Mouse (Mus musculus) hindbrain, postnatal 0 days (tissue): Measurements from ENCODE around the gene Pygb. TPM values are rescaled to one million over a fixed set of nuclear protein-coding genes. Genes with fewer than 3 reads are reported as not detected.

Experiments used
- ATAC-seq: fragments of 200-750 bp; cut with Nextera tagmentation; 2 replicates; pipeline ENCODE4 v1.8.0; 2017; ENCODE audit warnings: mild to moderate bottlenecking, moderate TSS enrichment, moderate library complexity
- DNase-seq: peaks from one replicate; pipeline ENCODE4 v3.0.0-alpha.2; 2015; ENCODE audit warnings: low spot score
- H3K27ac ChIP-seq: fragments of 300-500 bp; sonication (generic); 2 replicates; pipeline ENCODE4 v1.5.1; 2014; ENCODE audit warnings: mild to moderate bottlenecking
- H3K27me3 ChIP-seq: fragments of 300-500 bp; sonication (generic); 2 replicates; pipeline ENCODE4 v1.6.1; 2014; ENCODE audit warnings: low read length, mixed read lengths; ENCODE audit not compliant: insufficient read depth
- H3K36me3 ChIP-seq: fragments of 300-500 bp; sonication (generic); 2 replicates; pipeline ENCODE4 v1.6.1; 2014; ENCODE audit warnings: low read length, mixed read lengths; ENCODE audit not compliant: insufficient read depth
- H3K4me1 ChIP-seq: fragments of 300-500 bp; sonication (generic); 2 replicates; pipeline ENCODE4 v1.6.1; 2014; ENCODE audit warnings: antibody characterized with exemption, low read length, mixed read lengths; ENCODE audit not compliant: insufficient read depth
- H3K4me2 ChIP-seq: fragments of 300-500 bp; sonication (generic); 2 replicates; pipeline ENCODE4 v1.6.1; 2014; ENCODE audit warnings: low read depth, mild to moderate bottlenecking, low read length, moderate library complexity, mixed read lengths
- H3K4me3 ChIP-seq: fragments of 300-500 bp; sonication (generic); 2 replicates; pipeline ENCODE4 v1.5.1; 2014; ENCODE audit warnings: low read length
- H3K9ac ChIP-seq: fragments of 300-500 bp; sonication (generic); replicated peaks from 2 replicates; pipeline ENCODE4 v1.6.1; 2014; ENCODE audit warnings: mild to moderate bottlenecking, low read length, moderate library complexity, mixed read lengths
- H3K9me3 ChIP-seq: fragments of 300-500 bp; sonication (generic); 2 replicates; pipeline ENCODE4 v1.6.1; 2016; ENCODE audit warnings: low read length, mixed read lengths
- CTCF ChIP-seq: IDR thresholded peaks from 2 replicates; pipeline ENCODE4 v1.5.1; 2016; ENCODE audit warnings: antibody characterized with exemption, control low read depth, low read depth
- WGBS: fragments of 180-500 bp; shearing (Covaris S2); extraction: QIAGEN DNeasy Blood & Tissue Kit; methylation state at CpG from one replicate; pipeline ENCODE4 v1.1.7; 2014; 5-methylcytosine and 5-hydroxymethylcytosine counted together
- polyA plus RNA-seq: library from polyadenylated mRNA; unstranded; fragments of >200 nt; fragmentation: Nextera tagmentation; extraction: Ambion mirVana; gene quantifications from 2 replicates; pipeline ENCODE4 v1.2.1, GENCODE M21; 2015
- total RNA-seq: library from RNA; depleted of rRNA; stranded (reverse); fragments of >200 nt; gene quantifications from 2 replicates; pipeline ENCODE4 v1.2.3, GENCODE M21; 2014

The Pygb gene
- total and polyA plus RNA-seq, 2 experiments from 2014 or later = 160 to 317 TPM

- H3K9ac ChIP-seq = no peak overlapping the region
- no peak overlapping the region for H3K4me2 ChIP-seq
- no peak overlapping the region for H3K4me3 ChIP-seq
- peaks cover 42% of the 10 kb centered on the region for H3K36me3 ChIP-seq
- ATAC-seq (no peak), DNase-seq (no peak)
- WGBS = 70% methylated on average over 15 of the region's 15 CpGs
- H3K27me3 ChIP-seq = no peaks in the 10 kb centered on the region
- no peaks in the 10 kb centered on the region for H3K9me3 ChIP-seq
- no peaks in the 10 kb centered on the region for H3K4me1 ChIP-seq
- TF ChIP-seq CTCF = no peak
- no peak overlapping the region for H3K27ac ChIP-seq
These were observed 50.4 kb downstream of the Pygb start for GRCm38 (mm10) chr2:150836906-150837305.

DNA sequence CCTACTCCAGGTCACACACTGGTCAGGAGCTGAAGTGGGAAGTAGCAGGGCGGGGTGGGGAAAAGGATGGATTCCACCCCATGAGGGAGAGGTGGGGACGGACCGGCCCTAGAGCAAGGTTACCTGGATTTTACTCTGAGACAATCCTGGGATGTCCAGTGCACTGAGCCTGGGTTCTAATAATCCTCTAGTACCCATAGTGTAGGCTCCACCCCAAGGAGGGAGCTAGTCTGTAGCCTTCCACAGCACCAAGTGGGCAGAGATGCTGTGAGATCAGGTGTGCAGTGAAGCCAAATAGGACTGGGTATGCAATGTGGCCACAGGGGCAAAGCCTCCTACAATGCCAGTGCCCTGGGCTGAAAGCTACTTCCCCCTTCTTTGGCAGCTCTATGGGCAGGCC lies 51.2 kb downstream of the Pygb start:
- H3K4me2 ChIP-seq = no peak overlapping the region
- DNase-seq (no peak), ATAC-seq (no peak)
- no peaks in the 10 kb centered on the region for H3K4me1 ChIP-seq
- no peak overlapping the region for H3K27ac ChIP-seq
- no peak overlapping the region for H3K9ac ChIP-seq
- H3K27me3 ChIP-seq = no peaks in the 10 kb centered on the region
- peaks cover 44% of the 10 kb centered on the region for H3K36me3 ChIP-seq
- H3K4me3 ChIP-seq = no peak overlapping the region
- H3K9me3 ChIP-seq = no peaks in the 10 kb centered on the region
- no peak for TF ChIP-seq CTCF
- 95% methylated on average over 3 of the region's 3 CpGs for WGBS

GRCm38 (mm10) chr2:150839686-150840471 lies 53.3 kb downstream of the Pygb start:
- Histone ChIP-seq H3K9ac (no peak overlapping the region), H3K4me3 (no peak overlapping the region), H3K36me3 (peaks cover 24% of the 10 kb centered on the region), H3K27ac (no peak overlapping the region), H3K27me3 (no peaks in the 10 kb centered on the region), H3K4me2 (no peak overlapping the region), H3K9me3 (no peaks in the 10 kb centered on the region), H3K4me1 (0 out of 2 replicates have a peak, but pooled peaks cover 6% of the 10 kb centered on the region)
- no peak for DNase-seq
- WGBS = 79% methylated on average over 12 of the region's 12 CpGs
- ATAC-seq = no peak
- TF ChIP-seq CTCF = no peak

- H3K9ac ChIP-seq = no peak overlapping the region
- no peak for ATAC-seq
- no peaks in the 10 kb centered on the region for H3K27me3 ChIP-seq
- no peak for DNase-seq
- H3K4me3 ChIP-seq = no peak overlapping the region
- H3K9me3 ChIP-seq = no peaks in the 10 kb centered on the region
- no peak overlapping the region for H3K27ac ChIP-seq
- H3K36me3 ChIP-seq = peaks cover 15% of the 10 kb centered on the region
- no peak for TF ChIP-seq CTCF
- no peak overlapping the region for H3K4me2 ChIP-seq
- 58% methylated on average over 11 of the region's 11 CpGs for WGBS
- H3K4me1 ChIP-seq = 0 out of 2 replicates have a peak, but pooled peaks cover 11% of the 10 kb centered on the region
These were observed 54.6 kb downstream of the Pygb start for GRCm38 (mm10) chr2:150841109-150841508.

DNA sequence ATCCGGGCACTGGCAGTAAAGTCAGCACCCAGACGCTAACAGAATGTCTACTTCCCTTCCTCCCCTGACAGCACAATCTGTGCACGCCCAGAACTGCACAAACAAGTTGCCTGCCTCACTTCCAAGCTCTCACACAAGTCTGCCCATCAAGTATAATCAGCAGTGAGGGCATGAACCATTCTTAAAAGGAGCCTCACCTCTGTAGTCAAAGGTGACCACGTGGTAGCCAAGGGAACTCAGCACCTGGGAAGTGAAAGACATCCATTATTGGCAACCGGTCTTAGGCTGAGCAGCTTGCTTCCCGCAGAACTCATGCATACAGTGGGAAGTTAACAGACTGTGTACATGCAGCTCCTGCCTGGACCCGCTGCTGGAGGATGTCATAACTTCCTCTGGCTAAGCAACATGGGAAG lies 55.5 kb downstream of the Pygb start:
- 81% methylated on average over 7 of the region's 7 CpGs for WGBS
- 0 out of 2 replicates have a peak, but pooled peaks cover 11% of the 10 kb centered on the region for H3K4me1 ChIP-seq
- DNase-seq (no peak), ATAC-seq (no peak)
- H3K36me3 ChIP-seq = peaks cover 14% of the 10 kb centered on the region
- peak overlapping the region; percentile 20; the same call in 1 of the 2 replicates for H3K27ac ChIP-seq
- no peak overlapping the region for H3K9ac ChIP-seq
- no peaks in the 10 kb centered on the region for H3K27me3 ChIP-seq
- H3K4me3 ChIP-seq = no peak overlapping the region
- no peaks in the 10 kb centered on the region for H3K9me3 ChIP-seq
- H3K4me2 ChIP-seq = no peak overlapping the region
- no peak for TF ChIP-seq CTCF

DNA sequence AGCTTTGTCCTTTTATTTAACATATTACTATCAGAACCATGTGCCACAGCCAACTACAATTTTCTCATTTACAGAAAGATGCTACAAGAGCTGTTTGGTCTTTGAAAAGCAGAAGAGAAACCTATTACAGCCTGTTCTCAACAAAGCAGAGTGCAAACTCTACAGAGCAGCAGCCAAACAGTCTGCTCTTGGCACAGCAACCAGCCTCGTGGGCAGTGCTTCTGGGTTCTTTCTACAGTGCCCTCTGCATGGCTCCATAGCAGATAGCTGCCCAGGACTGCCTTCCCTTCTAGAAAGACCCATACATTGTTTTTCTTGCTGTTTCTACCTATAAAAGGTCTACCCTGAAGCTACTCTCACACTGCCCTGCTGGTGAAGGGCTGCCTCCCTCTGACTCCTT lies 58.3 kb downstream of the Pygb start:
- H3K27me3 ChIP-seq = no peaks in the 10 kb centered on the region
- H3K36me3 ChIP-seq = peaks cover 3% of the 10 kb centered on the region
- ATAC-seq (no peak), DNase-seq (peak; percentile 37)
- 0 out of 2 replicates have a peak, but pooled peaks cover 14% of the 10 kb centered on the region for H3K4me1 ChIP-seq
- WGBS = 56% methylated on average over 1 of the region's 1 CpGs
- H3K9me3 ChIP-seq = no peaks in the 10 kb centered on the region
- peak overlapping the region; percentile 69 for H3K27ac ChIP-seq
- no peak overlapping the region for H3K9ac ChIP-seq
- TF ChIP-seq CTCF = no peak
- H3K4me2 ChIP-seq = no peak overlapping the region
- H3K4me3 ChIP-seq = no peak overlapping the region

GRCm38 (mm10) chr2:150847436-150847995 lies 61.0 kb downstream of the Pygb start:
- Histone ChIP-seq H3K4me1 (0 out of 2 replicates have a peak, but pooled peaks cover 14% of the 10 kb centered on the region), H3K36me3 (no peaks in the 10 kb centered on the region), H3K27me3 (no peaks in the 10 kb centered on the region), H3K9ac (no peak overlapping the region), H3K9me3 (no peaks in the 10 kb centered on the region), H3K4me3 (no peak overlapping the region), H3K27ac (peak overlapping the region; percentile 62), H3K4me2 (no peak overlapping the region)
- ATAC-seq = peak; percentile 84
- WGBS = 59% methylated on average over 8 of the region's 8 CpGs
- no peak for TF ChIP-seq CTCF
- peak; percentile 56 for DNase-seq
